Mouse (Mus musculus): ENCODE data around the gene Slc22a23.

Gene Slc22a23

DNA sequence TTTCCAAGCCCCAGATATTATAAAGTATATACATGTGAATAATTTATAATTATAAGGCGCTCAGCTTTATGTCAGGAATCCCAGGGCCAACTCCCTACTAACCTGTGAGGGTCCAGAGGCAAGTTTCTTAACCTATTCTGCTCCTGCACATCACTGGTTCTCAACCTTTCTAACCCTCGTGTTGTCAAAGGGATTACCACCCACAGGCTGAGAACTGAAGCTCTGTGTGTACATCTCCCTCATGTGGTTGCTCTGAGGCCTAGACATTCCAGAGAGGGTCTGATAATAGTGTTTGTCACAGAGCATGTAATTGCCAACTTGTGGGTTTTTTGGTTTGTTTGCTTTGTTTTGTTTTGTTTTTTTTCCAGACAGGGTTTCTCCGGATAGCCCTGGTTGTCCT lies 198.1 kb downstream of the Slc22a23 start:
- in situ Hi-C loops (cut with MboI; ENCODE audit: low sequenced_read_pairs) = no loop called here

GRCm38 (mm10) chr13:34143389-34143788 lies 201.6 kb downstream of the Slc22a23 start:
- in situ Hi-C loops (cut with MboI; ENCODE audit: low sequenced_read_pairs) = no loop called here

GRCm38 (mm10) chr13:34136605-34137004 lies 208.4 kb downstream of the Slc22a23 start:
- in situ Hi-C loops (cut with MboI; ENCODE audit: low sequenced_read_pairs) = no loop called here

- in situ Hi-C loops (cut with MboI; ENCODE audit: low sequenced_read_pairs) = no loop called here
These were observed 210.7 kb downstream of the Slc22a23 start for GRCm38 (mm10) chr13:34134276-34134675.

- in situ Hi-C loops (cut with MboI; ENCODE audit: low sequenced_read_pairs) = no loop called here
These were observed 211.5 kb downstream of the Slc22a23 start for GRCm38 (mm10) chr13:34133326-34134071.

DNA sequence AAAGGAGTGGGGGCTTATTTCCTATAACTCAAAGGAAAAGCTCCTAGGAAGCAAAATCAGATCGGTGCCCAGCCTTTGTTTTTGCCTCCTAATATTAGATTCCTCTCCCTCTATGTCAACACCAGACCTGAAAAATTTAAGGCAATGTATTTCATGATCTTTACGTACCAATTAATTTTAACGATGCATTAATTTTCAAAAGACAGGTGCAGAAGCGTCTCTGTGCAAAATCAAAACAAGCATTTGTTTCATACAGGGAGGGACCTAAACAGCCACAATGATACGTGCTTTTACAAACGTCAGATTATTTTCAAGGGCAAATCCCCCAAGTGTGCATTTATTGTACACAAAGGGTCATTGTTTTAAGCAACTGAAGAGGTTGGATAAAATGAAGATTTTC lies 212.1 kb downstream of the Slc22a23 start:
- in situ Hi-C loops (cut with MboI; ENCODE audit: low sequenced_read_pairs) = no loop called here

DNA sequence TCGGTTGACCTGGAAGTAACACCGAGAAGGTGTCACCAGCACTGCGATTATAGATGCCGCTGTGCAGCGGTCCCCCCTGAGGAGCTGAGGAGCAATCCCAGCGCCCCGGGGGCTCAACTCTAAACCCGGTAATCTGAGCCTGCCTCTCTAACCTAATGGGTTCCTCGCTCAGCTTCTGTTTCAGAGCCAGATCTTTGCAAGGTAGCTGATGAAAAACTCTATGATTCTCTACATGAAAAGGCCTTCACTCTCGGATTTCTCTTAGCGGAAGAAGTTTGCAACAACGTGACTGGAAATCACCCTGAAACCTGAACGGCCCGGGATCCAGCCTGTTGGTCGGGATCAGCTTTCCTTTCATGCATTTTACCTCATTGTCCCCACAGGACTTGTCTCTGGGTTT lies 212.7 kb downstream of the Slc22a23 start:
- in situ Hi-C loops (cut with MboI; ENCODE audit: low sequenced_read_pairs) = no loop called here

- in situ Hi-C loops (cut with MboI; ENCODE audit: low sequenced_read_pairs) = no loop called here
These were observed 213.3 kb downstream of the Slc22a23 start for GRCm38 (mm10) chr13:34131708-34132060.

GRCm38 (mm10) chr13:34131011-34131707 lies 213.8 kb downstream of the Slc22a23 start:
- in situ Hi-C loops (cut with MboI; ENCODE audit: low sequenced_read_pairs) = no loop called here

- in situ Hi-C loops (cut with MboI; ENCODE audit: low sequenced_read_pairs) = no loop called here
These were observed 214.7 kb downstream of the Slc22a23 start, which contains the start of gene Tubb2b for GRCm38 (mm10) chr13:34130226-34130731. Gene Tubb2b, minus strand, starts transcription at chr13:34130466.

GRCm38 (mm10) chr13:34129485-34130225 lies 215.3 kb downstream of the Slc22a23 start:
- in situ Hi-C loops (cut with MboI; ENCODE audit: low sequenced_read_pairs) = no loop called here
